Mouse (Mus musculus) Patski (cell line): ENCODE measurements around the gene Pcbp3. TPM values are rescaled to one million over a fixed set of nuclear protein-coding genes. Genes with fewer than 3 reads are reported as not detected.

Source experiments
- ATAC-seq: fragments of 100-300 bp; one replicate; pipeline ENCODE4 v1.8.0; 2021
- CTCF ChIA-PET: fragments of 350-600 bp; sonication (Branson Sonifier 250); formaldehyde crosslinking; loops from one replicate; lab custom pipeline; 2022; ENCODE audit warnings: inconsistent platforms; lab: Charles Lee
- POLR2A ChIA-PET: fragments of 350-600 bp; sonication (Branson Sonifier 250); formaldehyde crosslinking; loops from one replicate; lab custom pipeline; 2022; ENCODE audit warnings: antibody characterized with exemption, inconsistent platforms; lab: Charles Lee
- DNase-seq: peaks from one replicate; pipeline ENCODE4 v3.0.0-alpha.2; 2011; ENCODE audit warnings: low read depth, low spot score
- H3K27me3 ChIP-seq: fragments of 371-371 bp; one replicate; pipeline ENCODE4 v1.5.1; 2021
- CTCF ChIP-seq: fragments of 100-300 bp; IDR thresholded peaks from one replicate; pipeline ENCODE4 v1.5.1; 2021
- in situ Hi-C: fragments of 300-500 bp; cut with MboI; formaldehyde crosslinking; loops from 3 replicates; pipeline ENCODE4 v1.11.1; 2018; ENCODE audit warnings: low pct_unique_long_range_greater_than_20kb, mixed read lengths
- polyA plus RNA-seq: library from polyadenylated mRNA; unstranded; gene quantifications from one replicate; pipeline ENCODE4 v1.2.3, GENCODE M21; 2021

Pcbp3 gene
- polyA plus RNA-seq, 1 experiment from 2014 or later, result 31.4 TPM

GRCm38 (mm10) chr10:76883442-76884244 lies 78.0 kb downstream of the Pcbp3 start:
- DNase-seq (no peak), ATAC-seq (no peak)
- CTCF ChIA-PET, result interaction anchor here (1.7 kb wide), 1 partner anchor 9 kb away, joined by 4 read pairs; no protein-coding TSS in a partner anchor
- no peak for TF ChIP-seq CTCF
- POLR2A ChIA-PET, result interaction anchor here (1.6 kb wide), 1 partner anchor 10 kb away, joined by 5 read pairs; no protein-coding TSS in a partner anchor
- H3K27me3 ChIP-seq, result no peaks in the 10 kb centered on the region
- in situ Hi-C loops, result no loop called here

DNA sequence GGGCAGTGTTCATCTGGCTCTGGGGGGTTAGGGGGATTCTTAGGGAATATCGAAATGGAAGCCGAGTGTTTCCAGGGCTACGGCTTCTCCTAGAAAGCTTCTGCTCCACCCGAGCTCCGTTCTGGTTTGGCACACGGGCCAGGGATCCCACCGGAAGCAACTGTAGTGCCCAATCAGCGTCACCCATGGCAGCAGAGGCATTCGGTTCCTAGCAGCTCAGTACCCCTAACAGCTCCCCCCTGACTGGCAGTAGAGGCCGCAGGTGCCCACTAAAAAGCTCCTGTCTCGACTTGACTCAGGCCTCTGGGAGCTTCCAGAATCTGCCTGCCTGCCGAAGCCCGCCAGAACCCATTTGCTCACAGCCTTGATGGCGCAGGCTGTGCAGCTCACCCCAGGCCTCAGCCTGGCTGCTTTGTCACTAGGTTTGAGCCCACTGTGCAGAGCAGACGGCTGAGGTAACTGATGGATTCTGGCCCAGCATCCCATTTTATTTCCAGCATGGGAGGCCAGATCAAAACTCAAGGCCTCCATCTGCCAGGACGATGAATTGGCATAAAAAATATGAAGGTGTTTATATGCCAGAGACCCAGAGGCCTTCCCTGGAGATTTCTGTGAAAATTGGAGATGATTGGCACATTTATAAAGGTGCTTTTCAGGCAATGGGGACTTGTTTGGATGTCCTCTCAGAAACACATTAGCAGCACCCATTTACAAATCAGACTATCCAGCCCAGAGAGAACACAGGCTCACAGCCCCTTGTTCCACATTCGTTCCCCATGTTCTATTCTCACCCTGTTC lies 78.8 kb downstream of the Pcbp3 start:
- no peak for TF ChIP-seq CTCF
- in situ Hi-C loops, result no loop called here
- DNase-seq, result no peak
- H3K27me3 ChIP-seq, result no peaks in the 10 kb centered on the region
- ChIA-PET POLR2A (interaction anchor here (1.6 kb wide), 1 partner anchor 11 kb away, joined by 5 read pairs; no protein-coding TSS in a partner anchor), CTCF (interaction anchor here (1.4 to 1.7 kb wide), 3 partner anchors 8 to 133 kb away, joined by 3 to 4 read pairs (median 4); no protein-coding TSS in a partner anchor)
- ATAC-seq, result no peak

GRCm38 (mm10) chr10:76881900-76882299 lies 79.8 kb downstream of the Pcbp3 start:
- POLR2A ChIA-PET, result no interaction called here
- in situ Hi-C loops, result no loop called here
- CTCF ChIA-PET, result interaction anchor here (1.4 to 1.6 kb wide), 2 partner anchors 10 to 134 kb away, joined by 3 to 4 read pairs; no protein-coding TSS in a partner anchor
- DNase-seq, result no peak
- TF ChIP-seq CTCF, result no peak
- no peaks in the 10 kb centered on the region for H3K27me3 ChIP-seq
- no peak for ATAC-seq

DNA sequence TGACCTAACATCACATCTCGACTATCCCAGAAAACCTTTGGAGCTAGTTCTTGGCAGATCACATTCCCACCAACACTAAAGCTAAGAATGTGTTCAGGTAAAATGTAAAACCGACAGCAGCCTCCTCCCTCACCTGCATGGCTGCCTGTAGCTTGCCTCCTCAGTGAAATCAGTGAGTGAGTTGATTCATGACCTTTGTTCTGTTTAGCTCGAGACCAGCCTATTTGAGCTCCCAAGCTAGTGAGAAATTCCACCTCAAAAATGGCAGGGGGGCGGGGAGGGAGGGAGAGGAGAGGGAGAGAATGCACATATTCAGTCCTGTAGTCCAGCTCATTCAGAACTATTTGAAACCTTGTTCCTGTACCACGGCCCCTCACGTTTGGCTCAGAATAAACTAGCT lies 86.4 kb downstream of the Pcbp3 start:
- ChIA-PET POLR2A (no interaction called here), CTCF (interaction anchor here (0.8 to 1.9 kb wide), 2 partner anchors 40 to 143 kb away, joined by 3 to 5 read pairs; no protein-coding TSS in a partner anchor)
- no peak for TF ChIP-seq CTCF
- DNase-seq, result no peak
- H3K27me3 ChIP-seq, result no peaks in the 10 kb centered on the region
- in situ Hi-C loops, result no loop called here
- ATAC-seq, result no peak

- POLR2A ChIA-PET, result interaction anchor here (0.6 kb wide), 1 partner anchor 91 kb away, joined by 3 read pairs; no protein-coding TSS in a partner anchor
- DNase-seq, result no peak
- no peak for ATAC-seq
- TF ChIP-seq CTCF, result no peak
- in situ Hi-C loops, result no loop called here
- CTCF ChIA-PET, result interaction anchor here (0.8 to 1.9 kb wide), 3 partner anchors 9 to 144 kb away, joined by 3 to 5 read pairs (median 4); no protein-coding TSS in a partner anchor
- H3K27me3 ChIP-seq, result no peaks in the 10 kb centered on the region
Measured at GRCm38 (mm10) chr10:76874879-76875278, 86.8 kb downstream of the Pcbp3 start.

DNA sequence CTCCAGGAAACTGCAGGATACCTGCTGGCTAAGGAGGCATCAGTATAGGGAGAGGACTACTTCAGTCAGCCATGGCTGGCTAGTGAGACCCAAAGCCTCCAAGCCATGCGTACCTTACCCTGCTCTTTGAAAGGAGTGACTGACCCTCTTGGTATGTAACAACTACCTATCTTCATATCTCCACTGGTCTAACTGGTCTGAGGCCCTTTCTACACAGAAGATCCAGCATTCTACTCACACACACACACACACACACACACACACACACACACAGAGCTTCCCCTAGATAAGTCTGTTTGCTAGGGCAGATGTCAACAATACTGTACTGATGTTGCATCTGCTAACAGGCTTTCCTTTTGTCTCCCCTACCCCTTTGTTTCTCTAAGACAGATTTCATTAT lies 87.3 kb downstream of the Pcbp3 start:
- ATAC-seq, result no peak
- in situ Hi-C loops, result no loop called here

GRCm38 (mm10) chr10:76873948-76874347 lies 87.7 kb downstream of the Pcbp3 start:
- no peaks in the 10 kb centered on the region for H3K27me3 ChIP-seq
- DNase-seq (peak; percentile 42), ATAC-seq (peak; percentile 51)
- ChIA-PET POLR2A (interaction anchor here (1.0 kb wide), 1 partner anchor 256 kb away, joined by 3 read pairs; no protein-coding TSS in a partner anchor), CTCF (interaction anchor here (1.1 to 1.9 kb wide), 3 partner anchors 10 to 145 kb away, joined by 4 to 5 read pairs (median 5); no protein-coding TSS in a partner anchor)
- TF ChIP-seq CTCF, result no peak
- in situ Hi-C loops, result no loop called here

More for the DNA sequence above, 87.3 kb downstream of the Pcbp3 start:
- ChIA-PET POLR2A (interaction anchor here (0.6 kb wide), 1 partner anchor 92 kb away, joined by 3 read pairs; no protein-coding TSS in a partner anchor), CTCF (interaction anchor here (1.1 to 1.9 kb wide), 3 partner anchors 9 to 144 kb away, joined by 4 to 5 read pairs (median 5); no protein-coding TSS in a partner anchor)
- DNase-seq, result no peak
- no peak for TF ChIP-seq CTCF
- no peaks in the 10 kb centered on the region for H3K27me3 ChIP-seq

GRCm38 (mm10) chr10:76872736-76873135 lies 89.0 kb downstream of the Pcbp3 start:
- TF ChIP-seq CTCF, result no peak
- ChIA-PET POLR2A (interaction anchor here (1.0 kb wide), 1 partner anchor 258 kb away, joined by 3 read pairs; no protein-coding TSS in a partner anchor), CTCF (interaction anchor here (0.8 to 1.8 kb wide), 2 partner anchors 10 to 28 kb away, joined by 4 to 5 read pairs; no protein-coding TSS in a partner anchor)
- no peak for ATAC-seq
- in situ Hi-C loops, result no loop called here
- DNase-seq, result no peak
- no peaks in the 10 kb centered on the region for H3K27me3 ChIP-seq

GRCm38 (mm10) chr10:76865936-76866335 lies 95.8 kb downstream of the Pcbp3 start:
- no peak for DNase-seq
- no peak for TF ChIP-seq CTCF
- CTCF ChIA-PET, result interaction anchor here (0.8 kb wide), 1 partner anchor 114 kb away, joined by 3 read pairs; no protein-coding TSS in a partner anchor

DNA sequence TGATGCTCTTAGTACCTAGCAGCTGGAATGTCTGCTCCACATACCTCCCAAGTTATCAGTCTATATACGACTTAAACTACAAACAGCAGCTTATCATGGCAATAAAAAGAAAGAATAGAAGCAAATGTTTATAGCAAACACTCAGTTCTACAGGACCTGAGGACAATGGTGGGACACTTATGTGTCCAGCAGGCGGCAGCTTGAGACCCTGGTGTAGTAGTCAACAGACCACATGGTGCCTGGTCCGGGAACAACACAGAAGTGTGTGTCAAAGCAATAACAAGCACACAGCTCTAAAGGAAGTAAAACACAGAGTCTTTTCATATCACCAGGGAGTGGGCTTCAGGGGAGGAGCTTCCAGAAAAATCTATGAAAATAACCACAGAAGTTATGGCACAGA lies 100.7 kb downstream of the Pcbp3 start:
- H3K27me3 ChIP-seq, result no peaks in the 10 kb centered on the region
- TF ChIP-seq CTCF, result no peak
- ChIA-PET POLR2A (no interaction called here), CTCF (no interaction called here)
- in situ Hi-C loops, result no loop called here
- ATAC-seq, result no peak
- no peak for DNase-seq

More at GRCm38 (mm10) chr10:76865936-76866335, 95.8 kb downstream of the Pcbp3 start:
- ATAC-seq, result no peak
- POLR2A ChIA-PET, result no interaction called here
- in situ Hi-C loops, result no loop called here
- H3K27me3 ChIP-seq, result no peaks in the 10 kb centered on the region
